Mouse (Mus musculus) G1E (cell line): ENCODE measurements at regions not wholly inside any gene's neighbourhood (a gene's known extent, or its start where the extent isn't known, plus 50 kb on each side); places are given as distances from the start of the nearest gene placed in this dataset.

ENCODE experiments used
- ATAC-seq: 2 replicates; pipeline ENCODE4 v1.8.0; 2016; ENCODE audit warnings: mild to moderate bottlenecking; ENCODE audit not compliant: insufficient number of reproducible peaks, poor library complexity, low FRiP score, severe bottlenecking; ENCODE audit errors: extremely low read depth
- DNase-seq: peaks from one replicate; pipeline ENCODE4 v3.0.0; 2012; ENCODE audit warnings: low spot score
- H3K27me3 ChIP-seq: 2 replicates; pipeline ENCODE4 v1.6.1; 2012; ENCODE audit warnings: mild to moderate bottlenecking, low read length, inconsistent platforms; ENCODE audit not compliant: insufficient read depth
- H3K36me3 ChIP-seq: replicated peaks from 2 replicates; pipeline ENCODE3; 2012; ENCODE audit warnings: mild to moderate bottlenecking, inconsistent platforms
- H3K4me1 ChIP-seq: 2 replicates; pipeline ENCODE4 v1.6.1; 2012; ENCODE audit warnings: low read depth, low read length, inconsistent platforms, mixed read lengths; ENCODE audit not compliant: insufficient read depth
- H3K4me3 ChIP-seq: 2 replicates; pipeline ENCODE4 v1.5.1; 2012; ENCODE audit warnings: low read depth, mild to moderate bottlenecking, inconsistent platforms, low read length, moderate library complexity, mixed read lengths
- H3K9me3 ChIP-seq: replicated peaks from 2 replicates; pipeline ENCODE4 v1.6.1; 2012; ENCODE audit warnings: inconsistent platforms
- CTCF ChIP-seq: IDR thresholded peaks from 2 replicates; pipeline ENCODE4 v1.5.1; 2012; ENCODE audit warnings: low read depth, low read length, inconsistent platforms, mixed read lengths
- GATA1 ChIP-seq: IDR thresholded peaks from 2 replicates; pipeline ENCODE4 v1.6.1; 2012; ENCODE audit warnings: borderline replicate concordance, low read length, inconsistent platforms, mixed read lengths
- GATA2 ChIP-seq: IDR thresholded peaks from 2 replicates; pipeline ENCODE4 v1.6.1; 2012; ENCODE audit warnings: low read depth, low read length, inconsistent platforms, borderline replicate concordance
- POLR2AphosphoS5 ChIP-seq: IDR thresholded peaks from 2 replicates; pipeline ENCODE4 v1.6.1; 2012; ENCODE audit warnings: low read depth, low read length, inconsistent platforms; ENCODE audit not compliant: insufficient replicate concordance
- TAL1 ChIP-seq: conservative IDR thresholded peaks from 2 replicates; pipeline ENCODE4 v1.6.1; 2012; ENCODE audit warnings: low read depth, low read length, inconsistent platforms, mixed read lengths

DNA sequence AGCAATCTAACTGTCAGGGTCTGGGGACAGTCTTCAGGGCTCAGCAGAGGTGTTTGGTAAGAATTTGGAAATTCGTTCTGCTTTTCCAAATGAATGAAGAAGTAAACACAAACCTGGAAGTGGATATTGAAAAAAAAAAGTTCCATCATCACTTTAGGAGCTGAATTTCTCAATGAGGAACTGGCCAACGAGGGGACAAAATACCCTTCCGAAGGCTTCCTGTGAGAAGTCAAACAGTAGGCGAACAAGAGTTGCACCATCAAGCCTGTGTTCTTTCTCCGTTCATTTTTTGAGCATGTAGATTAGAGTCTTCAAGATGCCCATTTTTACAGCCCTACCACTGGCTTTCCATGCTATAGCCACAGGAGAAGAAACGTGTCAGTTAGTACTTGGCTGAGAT is 207.1 kb downstream of the 4933412E24Rik start:
- ATAC-seq (no peak), DNase-seq (no peak)
- TF ChIP-seq CTCF (no peak), POLR2AphosphoS5 (no peak), TAL1 (no peak), GATA2 (no peak), GATA1 (no peak)
- no peaks in the 10 kb centered on the region for H3K4me1 ChIP-seq
- H3K27me3 ChIP-seq = no peaks in the 10 kb centered on the region; the same call in 1 of the 2 replicates
- no peak overlapping the region for H3K4me3 ChIP-seq
- no peaks in the 10 kb centered on the region for H3K36me3 ChIP-seq
- no peaks in the 10 kb centered on the region for H3K9me3 ChIP-seq

DNA sequence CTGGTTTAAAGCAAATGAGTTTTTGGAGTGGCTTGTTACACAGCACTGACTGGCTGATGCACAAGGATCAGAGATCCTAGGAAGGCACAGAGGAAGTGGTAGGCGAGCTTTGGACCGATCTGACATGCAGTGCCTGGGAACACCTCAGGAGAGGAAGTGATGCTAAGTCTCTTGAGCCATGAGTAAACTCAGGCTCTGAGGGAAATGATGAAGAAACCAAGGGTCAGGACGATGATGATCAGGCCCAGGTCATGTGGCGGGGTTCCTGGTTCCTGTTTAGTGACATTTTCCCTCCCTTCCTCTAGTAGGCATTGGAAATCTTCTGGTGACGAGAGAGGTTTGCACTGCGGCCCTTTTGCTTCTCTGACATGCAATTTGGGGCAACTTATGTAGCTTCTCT is 208.7 kb downstream of the 4933412E24Rik start:
- no peak overlapping the region for H3K4me3 ChIP-seq
- no peaks in the 10 kb centered on the region; the same call in 1 of the 2 replicates for H3K27me3 ChIP-seq
- TF ChIP-seq POLR2AphosphoS5 = no peak
- no peak for TF ChIP-seq GATA2
- TF ChIP-seq TAL1 = no peak
- no peak for TF ChIP-seq GATA1
- TF ChIP-seq CTCF = no peak
- no peaks in the 10 kb centered on the region for H3K9me3 ChIP-seq
- no peak for ATAC-seq
- no peak for DNase-seq
- H3K36me3 ChIP-seq = no peaks in the 10 kb centered on the region
- no peaks in the 10 kb centered on the region for H3K4me1 ChIP-seq

DNA sequence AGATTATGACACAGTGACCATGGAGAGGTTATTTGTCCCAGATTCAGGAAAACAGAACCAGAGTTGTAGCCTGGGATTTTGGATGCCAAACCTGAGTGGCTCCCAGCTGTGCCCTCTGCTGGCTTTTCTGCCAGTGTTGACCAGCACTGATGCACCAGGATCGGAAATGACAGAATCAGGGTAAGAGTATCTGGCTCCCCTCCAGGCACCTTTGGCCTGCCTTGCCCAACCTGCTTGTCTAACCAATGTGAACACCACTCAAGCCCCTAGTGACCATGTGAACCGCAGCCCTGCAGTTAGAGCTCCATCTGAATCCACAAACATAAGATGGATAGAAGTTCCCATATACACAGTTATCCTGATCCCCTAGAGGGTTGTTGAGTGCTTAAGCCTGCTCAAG is 210.6 kb downstream of the 4933412E24Rik start:
- Histone ChIP-seq H3K4me1 (no peaks in the 10 kb centered on the region), H3K27me3 (no peaks in the 10 kb centered on the region; the same call in 1 of the 2 replicates), H3K9me3 (no peaks in the 10 kb centered on the region), H3K36me3 (no peaks in the 10 kb centered on the region), H3K4me3 (no peak overlapping the region)
- no peak for DNase-seq
- TF ChIP-seq TAL1 (no peak), GATA1 (no peak), POLR2AphosphoS5 (no peak), CTCF (no peak), GATA2 (no peak)
- ATAC-seq = no peak

DNA sequence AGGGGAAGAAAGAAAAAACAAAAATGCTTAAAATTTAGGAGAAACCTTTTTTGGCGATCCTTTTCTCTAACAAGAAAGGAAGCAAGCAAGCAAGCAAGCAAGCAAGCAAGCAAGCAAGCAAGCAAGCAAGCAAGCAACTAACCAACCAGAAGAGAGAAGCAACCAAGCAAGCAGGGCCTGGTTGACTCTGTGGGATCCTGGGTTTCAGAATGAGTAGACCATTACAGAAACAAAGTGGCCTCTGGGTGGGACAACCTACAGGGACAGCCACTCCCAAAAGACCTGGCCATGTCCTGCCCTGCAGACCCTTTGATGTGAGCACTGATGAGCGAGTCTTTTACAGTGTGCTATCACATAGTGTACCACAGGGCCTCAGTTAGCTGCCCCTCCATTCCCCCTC is 211.6 kb downstream of the 4933412E24Rik start:
- Histone ChIP-seq H3K9me3 (no peaks in the 10 kb centered on the region), H3K27me3 (no peaks in the 10 kb centered on the region; the same call in 1 of the 2 replicates), H3K4me1 (no peaks in the 10 kb centered on the region), H3K36me3 (no peaks in the 10 kb centered on the region), H3K4me3 (no peak overlapping the region)
- DNase-seq (no peak), ATAC-seq (no peak)
- no peak for TF ChIP-seq GATA1
- TF ChIP-seq POLR2AphosphoS5 = no peak
- no peak for TF ChIP-seq TAL1

DNA sequence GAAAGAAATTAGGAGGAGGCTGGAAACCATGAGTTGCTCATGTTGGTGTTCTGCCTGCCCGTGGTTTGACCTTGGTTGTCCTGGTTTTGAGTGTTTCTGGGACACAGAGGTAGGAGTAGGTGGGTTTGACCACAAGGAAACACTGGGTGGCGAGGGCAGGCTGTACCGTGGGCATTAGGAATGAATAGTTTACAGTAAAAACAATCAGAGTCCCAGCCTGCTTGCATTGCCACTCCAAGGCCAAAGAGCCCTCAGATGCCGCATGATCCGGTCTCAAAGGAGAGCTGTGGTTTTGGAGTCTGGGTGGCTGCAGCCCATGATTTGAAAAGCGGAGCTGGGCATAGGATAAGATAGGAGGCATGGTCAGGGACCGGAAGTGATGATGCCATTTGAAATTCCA is 212.0 kb downstream of the 4933412E24Rik start:
- DNase-seq = no peak
- ATAC-seq = no peak
- H3K36me3 ChIP-seq = no peaks in the 10 kb centered on the region
- no peak for TF ChIP-seq GATA1
- no peak for TF ChIP-seq CTCF
- no peak for TF ChIP-seq TAL1
- no peaks in the 10 kb centered on the region for H3K4me1 ChIP-seq
- H3K27me3 ChIP-seq = no peaks in the 10 kb centered on the region; the same call in 1 of the 2 replicates
- no peak overlapping the region for H3K4me3 ChIP-seq
- H3K9me3 ChIP-seq = no peaks in the 10 kb centered on the region

DNA sequence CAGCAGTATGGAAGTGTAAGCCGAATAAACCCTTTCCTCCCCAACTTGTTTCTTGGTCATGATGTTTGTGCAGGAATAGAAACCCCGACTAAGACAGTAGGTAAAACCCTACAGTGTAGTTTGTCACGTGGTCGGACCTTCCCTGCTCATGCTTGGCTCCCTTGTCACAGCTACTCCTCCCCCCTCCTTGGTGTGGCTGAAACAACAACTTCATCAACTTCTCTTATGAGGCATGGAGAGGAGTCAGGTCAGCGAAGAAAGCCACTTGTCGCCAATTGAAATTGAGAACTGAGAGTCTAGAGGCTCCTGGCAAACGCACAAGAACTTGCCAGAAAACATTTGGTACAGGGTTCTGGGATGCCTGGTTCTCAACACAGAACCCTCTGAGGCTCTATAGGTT is 214.1 kb downstream of the 4933412E24Rik start:
- Histone ChIP-seq H3K27me3 (no peaks in the 10 kb centered on the region; the same call in 1 of the 2 replicates), H3K9me3 (no peaks in the 10 kb centered on the region), H3K36me3 (no peaks in the 10 kb centered on the region), H3K4me3 (no peak overlapping the region), H3K4me1 (no peaks in the 10 kb centered on the region)
- DNase-seq (no peak), ATAC-seq (no peak)
- TF ChIP-seq GATA2 (no peak), GATA1 (no peak), POLR2AphosphoS5 (no peak)

DNA sequence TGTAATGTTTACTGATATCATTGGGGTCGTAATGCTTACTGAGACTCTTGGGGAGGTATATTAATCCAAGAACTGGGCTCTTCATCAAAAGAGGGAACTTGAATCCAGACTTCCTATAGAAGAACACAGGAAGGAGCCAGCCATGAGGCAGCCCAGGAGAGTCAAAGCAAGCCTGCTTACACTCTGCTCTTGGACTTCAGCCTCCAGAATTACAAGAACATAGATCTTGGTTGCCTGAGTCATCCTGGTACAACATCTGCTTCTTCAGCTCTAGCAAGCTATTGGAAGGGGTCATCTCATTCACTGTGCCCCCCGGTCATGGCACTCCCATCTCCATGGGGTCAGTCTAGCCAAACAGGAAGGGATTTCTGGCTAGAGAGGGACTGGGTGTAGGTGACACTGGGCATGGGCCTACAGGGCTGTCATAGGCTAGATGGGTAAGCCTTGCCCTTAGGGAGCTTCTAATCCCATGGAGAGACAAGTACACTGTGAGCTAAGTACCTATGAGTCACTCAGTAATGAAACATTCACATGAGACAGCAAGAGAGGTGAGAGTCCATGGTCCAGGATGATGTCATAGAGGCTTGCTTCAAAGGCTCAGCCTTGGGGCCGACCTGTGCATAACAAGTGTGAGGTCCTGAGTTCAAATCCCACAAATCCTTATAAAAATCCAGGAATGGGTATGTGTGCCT is 217.1 kb downstream of the 4933412E24Rik start:
- ATAC-seq (no peak), DNase-seq (no peak)
- Histone ChIP-seq H3K4me3 (no peak overlapping the region), H3K9me3 (no peaks in the 10 kb centered on the region), H3K36me3 (no peaks in the 10 kb centered on the region), H3K4me1 (no peaks in the 10 kb centered on the region), H3K27me3 (0 out of 2 replicates have a peak, but pooled peaks cover 3% of the 10 kb centered on the region)
- no peak for TF ChIP-seq POLR2AphosphoS5
- no peak for TF ChIP-seq TAL1
- no peak for TF ChIP-seq CTCF
- no peak for TF ChIP-seq GATA1
- TF ChIP-seq GATA2 = no peak
